Mouse (Mus musculus) layer of hippocampus, postnatal 36 days (tissue): ENCODE measurements around the gene Slf2. TPM values are rescaled to one million over a fixed set of nuclear protein-coding genes. Genes with fewer than 3 reads are reported as not detected.

Source experiments
- DNase-seq, 2 experiments: peaks; one replicate each; pipeline ENCODE4 v3.0.0; 2022
- total RNA-seq, 2 experiments: library from RNA; stranded (reverse); gene quantifications; 2 replicates each; pipeline ENCODE4 v1.2.3; 2021

The Slf2 gene
- total RNA-seq, 2 experiments from 2014 or later: 39.5 to 46.2 TPM

DNA sequence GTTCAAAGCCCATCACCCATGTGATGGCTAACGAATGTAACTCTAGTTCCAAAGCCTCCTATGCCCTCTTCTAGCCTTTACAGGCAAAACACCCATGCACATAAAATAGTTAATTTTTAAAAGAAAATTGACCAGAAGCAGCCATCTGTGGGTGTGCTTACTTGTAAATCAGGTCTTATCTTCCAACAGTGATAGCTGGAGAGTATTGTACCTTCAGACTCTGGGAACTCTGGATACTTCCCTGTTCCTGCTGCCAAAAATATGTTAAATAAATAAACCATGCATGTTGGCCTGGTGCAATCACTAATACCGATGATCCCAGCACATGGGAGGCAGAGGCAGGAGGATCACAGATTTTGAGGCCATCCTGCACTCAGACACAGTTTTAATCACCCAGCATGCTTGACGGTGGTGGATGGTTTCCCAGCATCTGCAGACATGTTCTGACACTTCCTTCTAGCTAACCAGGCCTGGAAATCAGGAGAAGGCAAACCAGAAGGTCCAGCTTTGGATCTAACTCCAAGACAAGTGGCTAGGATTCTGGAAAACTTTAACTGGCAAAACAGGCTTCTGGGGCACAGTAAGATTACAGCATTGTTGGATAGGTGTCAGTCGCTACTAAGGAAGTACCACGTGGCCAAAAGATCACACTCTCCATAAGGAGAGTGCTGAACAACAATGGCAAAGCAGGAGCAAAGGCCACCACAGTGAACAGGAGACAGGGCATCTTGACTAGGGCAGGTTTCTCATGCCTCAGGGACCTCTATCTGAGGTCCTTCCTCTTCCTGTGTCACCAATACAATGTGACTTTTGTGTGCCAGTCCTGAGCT lies 54.4 kb downstream of the Slf2 start:
- no peak for DNase-seq

DNA sequence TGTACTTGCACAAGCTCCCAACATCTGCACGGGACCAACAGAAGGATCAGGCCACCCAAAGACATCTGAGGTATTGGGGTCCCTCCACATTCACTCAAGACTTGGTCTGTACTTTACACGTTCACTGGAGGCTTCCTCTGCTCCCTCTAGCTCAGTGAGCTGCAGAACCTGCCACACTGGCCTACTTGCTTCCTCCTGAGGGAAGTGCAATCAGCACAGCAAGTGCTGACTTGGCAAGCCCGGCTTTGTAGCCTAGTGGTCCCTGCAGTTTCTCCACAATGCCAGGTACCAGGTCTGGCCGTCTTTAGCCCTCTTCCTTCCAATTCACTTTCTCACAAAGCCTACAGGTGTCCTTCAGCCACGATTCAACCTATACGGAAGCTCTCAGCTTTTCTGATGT lies 56.1 kb downstream of the Slf2 start:
- no peak for DNase-seq

- DNase-seq: peak in 1 of 2 experiments; percentile 48
Observed at GRCm38 (mm10) chr19:44987851-44988250, 56.9 kb downstream of the Slf2 start.

DNA sequence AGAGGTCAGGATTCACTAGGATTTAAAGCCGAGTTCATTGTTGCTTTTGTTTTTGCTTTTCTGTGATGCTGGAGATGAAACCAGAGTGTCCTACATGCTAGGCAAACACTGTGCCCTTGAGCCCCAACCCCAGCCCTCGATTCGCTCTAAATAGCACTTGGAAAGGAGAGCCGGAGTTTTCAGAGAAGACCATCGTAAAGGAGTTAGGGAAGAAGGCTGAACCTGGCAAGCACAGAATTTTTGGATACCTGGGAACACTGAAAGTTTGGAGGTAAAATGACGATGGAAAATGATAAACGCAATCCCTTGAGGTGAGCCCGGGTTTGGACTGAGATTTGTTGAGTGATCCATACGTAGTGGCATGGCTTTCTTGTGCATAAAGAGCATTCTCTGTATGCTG lies 57.4 kb downstream of the Slf2 start:
- no peak for DNase-seq

DNA sequence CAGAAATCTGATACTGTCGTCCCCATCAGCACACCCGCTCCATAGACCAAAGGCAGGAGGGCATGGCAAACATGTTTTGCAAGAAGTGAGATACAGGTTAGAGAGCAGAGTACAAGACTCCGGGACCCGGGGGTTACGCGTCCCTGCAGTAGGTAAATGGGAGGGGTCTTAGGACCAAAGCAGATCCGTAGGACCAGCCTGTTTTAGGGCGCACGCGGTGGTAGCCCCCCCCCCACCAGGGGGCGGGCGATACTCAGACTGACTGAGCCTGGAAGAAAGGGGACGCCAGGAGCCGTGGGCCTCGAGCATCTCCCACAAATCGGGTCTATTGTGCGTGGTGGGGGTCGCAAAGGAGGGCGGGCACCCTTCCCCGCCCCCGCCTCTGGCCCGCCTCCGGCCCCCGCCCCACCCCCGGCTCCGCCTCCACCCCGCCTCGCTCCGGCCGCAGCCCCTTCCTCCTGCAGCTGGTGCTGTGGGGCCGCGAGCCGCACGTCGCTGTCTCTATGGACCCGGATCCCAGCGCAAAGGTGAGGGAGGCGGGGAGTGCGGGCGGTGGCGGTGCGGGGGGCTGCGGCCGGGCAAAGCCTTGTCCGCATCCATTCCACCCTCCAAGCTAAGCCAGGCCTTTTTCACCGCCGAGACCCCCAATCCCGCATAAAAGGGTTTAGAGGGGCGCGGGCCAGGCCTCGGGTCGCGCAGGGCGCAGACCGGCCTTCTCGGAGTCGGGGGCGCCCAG lies 58.0 kb downstream of the Slf2 start, which contains the start of gene Sema4g:
TSS of gene Sema4g (plus strand) at position 271 of the 736 bp plus-strand sequence.
- DNase-seq: no peak

GRCm38 (mm10) chr19:44989567-44990495 lies 58.9 kb downstream of the Slf2 start:
- no peak for DNase-seq

- no peak for DNase-seq
Observed at GRCm38 (mm10) chr19:44991031-44991430, 60.1 kb downstream of the Slf2 start.

DNA sequence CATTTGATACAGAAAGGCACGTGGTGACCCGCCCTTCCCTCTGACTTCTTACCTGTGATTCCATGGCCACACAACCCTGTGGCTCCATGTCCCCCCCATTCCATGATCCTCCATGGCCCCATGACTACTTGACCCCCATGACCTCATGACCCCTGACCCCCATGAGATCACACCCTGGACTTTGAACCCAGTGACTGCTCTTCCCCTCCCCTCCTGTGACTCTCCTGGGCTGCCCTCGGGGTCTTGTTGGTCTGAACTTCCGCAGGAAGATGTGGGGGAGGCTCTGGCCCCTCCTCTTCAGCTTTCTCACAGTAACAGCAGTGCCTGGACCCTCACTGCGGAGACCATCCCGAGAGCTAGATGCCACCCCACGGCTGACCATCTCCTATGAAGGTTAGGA lies 61.3 kb downstream of the Slf2 start:
- no peak for DNase-seq

DNA sequence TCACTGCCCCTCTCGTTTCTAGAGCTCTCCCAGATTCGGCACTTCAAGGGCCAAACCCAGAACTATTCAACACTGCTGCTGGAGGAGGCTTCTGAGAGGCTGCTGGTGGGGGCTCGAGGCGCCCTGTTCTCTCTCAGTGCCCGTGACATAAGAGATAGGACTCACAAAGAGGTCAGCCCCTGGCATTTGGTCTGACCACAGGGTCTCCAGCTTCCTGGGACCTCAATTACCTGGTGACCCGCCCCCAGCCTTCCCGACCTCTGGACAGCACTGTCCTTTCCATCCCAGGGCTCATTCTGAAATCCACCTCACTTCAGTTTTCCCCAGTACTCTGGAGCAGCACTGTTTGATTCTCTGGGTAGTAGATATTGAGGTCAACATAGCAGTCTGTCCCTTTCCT lies 61.8 kb downstream of the Slf2 start:
- DNase-seq: no peak

DNA sequence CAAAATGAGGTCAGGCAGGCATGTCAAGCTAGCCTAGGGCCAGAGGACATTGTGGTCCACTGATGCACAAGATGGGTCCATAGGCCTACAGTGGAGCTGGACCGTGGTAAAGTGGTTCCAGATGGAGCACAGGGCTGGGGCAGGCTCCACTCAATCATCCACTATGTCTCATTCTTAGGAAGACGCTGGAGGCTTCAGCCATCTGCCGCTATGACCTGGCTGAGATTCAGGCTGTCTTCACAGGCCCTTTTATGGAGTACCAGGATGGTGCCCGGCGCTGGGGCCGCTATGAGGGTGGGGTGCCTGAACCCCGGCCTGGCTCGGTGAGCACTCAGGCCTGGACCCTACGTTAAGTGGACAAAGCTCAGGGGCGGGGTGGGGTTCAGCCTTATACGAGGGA lies 66.8 kb downstream of the Slf2 start:
- DNase-seq: no peak

DNA sequence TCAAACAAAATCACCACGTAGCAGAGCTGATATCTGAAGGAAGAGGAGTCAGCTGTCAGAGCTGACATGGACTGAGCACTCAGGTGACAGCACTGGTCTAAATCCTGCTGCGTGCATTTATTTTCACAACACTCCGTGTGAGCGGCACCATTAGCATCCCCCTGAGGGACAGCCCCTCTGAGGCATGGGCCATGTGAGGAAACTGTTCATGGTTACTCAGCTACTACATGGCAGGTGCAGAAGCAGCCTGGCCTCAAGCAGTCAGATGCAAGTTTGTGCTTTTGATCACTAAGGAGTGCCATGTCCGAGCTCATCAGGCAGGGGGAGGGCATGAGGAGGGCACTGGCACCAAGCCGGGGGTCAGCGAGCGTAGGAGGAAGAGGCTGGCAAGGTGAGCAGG lies 68.7 kb downstream of the Slf2 start:
- no peak for DNase-seq

- DNase-seq: no peak
Observed at GRCm38 (mm10) chr19:45002301-45002700, 71.3 kb downstream of the Slf2 start.

GRCm38 (mm10) chr19:45003740-45004516 lies 73.0 kb downstream of the Slf2 start:
- no peak for DNase-seq

- no peak for DNase-seq
Observed at GRCm38 (mm10) chr19:45005444-45005843, 74.5 kb downstream of the Slf2 start, which contains the start of gene Twnk. Gene Twnk (plus strand): TSS chr19:45005663.

DNA sequence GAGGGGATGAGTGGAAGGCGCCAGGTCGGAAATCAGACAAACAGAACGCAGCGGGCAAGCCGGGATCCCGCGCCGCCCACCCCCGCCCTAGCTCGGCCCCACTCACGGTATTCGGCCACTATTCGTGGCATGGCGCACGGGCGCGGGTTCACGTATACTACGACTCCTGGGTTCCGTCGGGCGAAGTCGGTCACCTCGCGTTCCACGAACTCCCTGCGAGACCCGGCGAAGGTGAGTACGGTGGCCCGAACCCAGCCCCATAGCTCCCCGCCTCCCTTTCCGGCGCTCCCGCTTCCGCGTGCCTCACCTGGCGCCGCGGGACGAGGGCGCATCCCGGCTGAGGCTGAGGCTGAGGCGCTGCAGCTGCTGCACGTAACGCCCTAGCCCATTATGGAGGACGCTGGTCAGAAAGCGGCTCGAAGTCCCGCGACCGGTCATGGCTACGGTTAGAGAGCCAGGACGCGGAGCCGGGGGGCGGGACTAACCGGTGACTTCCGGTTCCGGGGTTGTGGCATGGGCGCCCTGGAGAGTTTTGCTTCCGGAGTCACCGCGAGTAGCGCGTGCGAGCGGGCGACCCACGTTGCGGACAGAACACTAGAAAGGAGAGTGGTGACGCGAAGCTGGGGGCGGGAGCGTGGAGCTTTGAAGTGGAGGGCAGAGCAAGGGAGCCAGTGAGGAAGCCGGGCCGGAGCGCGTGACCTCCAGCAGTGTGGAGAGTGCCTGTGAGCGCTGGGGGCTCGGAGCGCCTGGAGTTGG lies 75.2 kb downstream of the Slf2 start, which contains the start of gene Mrpl43:
TSS of gene Mrpl43 (minus strand) at position 486 of the 756 bp plus-strand sequence.
- peak; percentile 95 to 96 for DNase-seq

DNA sequence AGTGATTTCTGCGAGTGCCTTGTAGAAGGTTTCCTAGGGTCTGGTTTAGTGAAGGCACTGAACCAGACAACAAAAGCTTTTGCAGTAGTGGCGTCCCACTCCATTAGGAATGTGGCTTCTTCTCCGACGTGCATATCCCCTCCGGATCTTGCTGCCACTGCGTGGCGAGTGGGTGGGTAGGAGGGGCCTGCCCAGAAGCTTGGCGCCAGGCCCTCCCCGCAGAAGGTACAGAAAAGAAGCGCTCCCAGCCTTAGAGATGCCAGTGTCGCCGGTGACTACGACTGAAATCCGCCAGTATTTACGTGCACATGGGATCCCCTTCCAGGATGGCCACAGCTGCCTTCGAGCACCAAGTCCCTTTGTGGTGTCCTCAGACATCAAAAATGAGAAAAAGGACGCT lies 76.1 kb downstream of the Slf2 start:
- no peak for DNase-seq

DNA sequence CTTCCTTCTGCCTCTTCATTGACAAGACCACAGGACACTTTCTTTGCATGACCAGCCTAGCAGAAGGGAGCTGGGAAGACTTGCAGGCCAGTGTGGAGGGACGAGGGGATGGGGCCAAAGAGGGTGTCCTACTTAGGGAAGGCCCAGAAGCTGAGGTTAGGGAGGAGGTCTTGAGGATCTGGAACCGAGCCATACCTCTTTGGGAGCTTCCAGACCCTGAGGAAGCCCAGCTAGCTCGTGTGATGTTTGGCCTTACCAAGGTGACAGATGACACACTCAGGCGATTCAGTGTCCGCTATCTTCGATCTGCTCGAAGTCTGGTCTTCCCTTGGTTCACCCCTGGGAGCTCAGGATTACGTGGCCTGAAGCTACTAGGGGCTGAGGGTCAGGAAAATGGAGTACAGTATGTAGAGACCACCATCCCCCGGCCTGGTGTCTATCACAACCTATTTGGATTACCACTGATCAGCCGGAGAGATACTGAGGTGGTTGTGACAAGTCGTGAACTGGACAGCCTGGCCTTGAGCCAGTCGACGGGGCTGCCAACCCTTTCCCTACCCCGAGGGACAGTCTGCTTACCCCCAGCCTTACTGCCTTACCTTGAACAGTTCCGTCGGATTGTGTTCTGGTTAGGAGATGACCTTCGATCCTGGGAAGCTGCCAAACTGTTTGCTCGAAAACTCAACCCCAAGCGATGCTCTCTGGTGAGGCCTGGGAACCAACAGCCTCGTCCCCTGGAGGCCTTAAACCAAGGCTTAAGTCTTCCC lies 76.7 kb downstream of the Slf2 start:
- DNase-seq: no peak

GRCm38 (mm10) chr19:45010646-45011045 lies 79.7 kb downstream of the Slf2 start:
- no peak for DNase-seq

DNA sequence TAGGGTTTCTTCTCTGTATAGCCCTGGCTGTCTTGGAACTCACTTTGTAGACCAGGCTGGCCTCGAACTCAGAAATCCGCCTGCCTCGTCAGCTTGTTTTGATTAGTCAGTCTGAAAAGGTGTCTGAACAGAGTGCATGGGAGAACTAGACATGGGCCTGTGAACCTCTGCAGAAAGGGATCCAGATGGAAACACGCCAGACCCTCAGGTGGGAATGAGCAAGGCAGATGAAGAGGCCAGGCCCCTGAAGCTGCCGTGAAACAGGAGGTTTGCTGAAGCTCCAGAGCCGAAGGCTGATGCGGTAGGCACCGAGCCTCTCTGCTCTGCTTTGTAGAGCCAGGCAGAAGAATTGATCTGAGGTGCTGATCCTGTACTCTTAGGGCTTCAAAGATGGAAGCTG lies 81.3 kb downstream of the Slf2 start:
- no peak for DNase-seq

GRCm38 (mm10) chr19:45012636-45013035 lies 81.7 kb downstream of the Slf2 start:
- DNase-seq: no peak
